Mouse (Mus musculus) neural tube, embryonic 14.5 days (tissue): Measurements from ENCODE around the gene Hes7. TPM values are rescaled to one million over a fixed set of nuclear protein-coding genes. Genes with fewer than 3 reads are reported as not detected.
"Not testable (repeated sequence)": the region's sequence is repeated elsewhere in the genome, so short reads cannot be mapped to it uniquely, and the experiment has no call there.

Source experiments
- ATAC-seq: fragments of 200-750 bp; cut with Nextera tagmentation; 2 replicates; pipeline ENCODE4 v1.8.0; 2017; ENCODE audit warnings: low read depth, mild to moderate bottlenecking, moderate TSS enrichment, moderate library complexity
- H3K27ac ChIP-seq: fragments of 300-500 bp; sonication (generic); 2 replicates; pipeline ENCODE4 v1.5.1; 2014; ENCODE audit warnings: low read depth, mild to moderate bottlenecking, control low read depth, low read length, moderate library complexity, mixed read lengths
- H3K27me3 ChIP-seq: fragments of 300-500 bp; sonication (generic); 2 replicates; pipeline ENCODE4 v1.6.1; 2014; ENCODE audit warnings: low read length; ENCODE audit not compliant: control insufficient read depth, insufficient read depth
- H3K36me3 ChIP-seq: fragments of 300-500 bp; sonication (generic); 2 replicates; pipeline ENCODE4 v1.6.1; 2014; ENCODE audit warnings: low read length, mixed read lengths; ENCODE audit not compliant: control insufficient read depth, insufficient read depth
- H3K4me1 ChIP-seq: fragments of 300-500 bp; sonication (generic); 2 replicates; pipeline ENCODE4 v1.6.1; 2014; ENCODE audit warnings: low read length; ENCODE audit not compliant: control insufficient read depth, insufficient read depth
- H3K4me2 ChIP-seq: fragments of 300-500 bp; sonication (generic); 2 replicates; pipeline ENCODE4 v1.6.1; 2014; ENCODE audit warnings: mild to moderate bottlenecking, low read depth, low read length, control low read depth
- H3K4me3 ChIP-seq: fragments of 300-500 bp; sonication (generic); 2 replicates; pipeline ENCODE4 v1.5.1; 2014; ENCODE audit warnings: low read depth, low read length, control low read depth, mixed read lengths
- H3K9ac ChIP-seq: fragments of 300-500 bp; sonication (generic); replicated peaks from 2 replicates; pipeline ENCODE4 v1.6.1; 2014; ENCODE audit warnings: low read depth, mild to moderate bottlenecking, control low read depth, low read length, mixed read lengths
- H3K9me3 ChIP-seq: fragments of 300-500 bp; sonication (generic); 2 replicates; pipeline ENCODE4 v1.6.1; 2016; ENCODE audit warnings: low read length; ENCODE audit not compliant: control insufficient read depth
- WGBS: fragments of 180-500 bp; shearing (Covaris S2); extraction: QIAGEN DNeasy Blood & Tissue Kit; methylation state at CpG from one replicate; pipeline ENCODE4 v1.1.7; 2014; 5-methylcytosine and 5-hydroxymethylcytosine counted together
- polyA plus RNA-seq: library from polyadenylated mRNA; unstranded; fragments of >200 nt; fragmentation: Nextera tagmentation; extraction: Ambion mirVana; gene quantifications from 2 replicates; pipeline ENCODE4 v1.2.1, GENCODE M21; 2014

Gene Hes7
- polyA plus RNA-seq, 1 experiment from 2014 or later: 0.52 TPM

- H3K4me1 ChIP-seq: peaks cover 30% of the 10 kb centered on the region
- H3K27me3 ChIP-seq: no peaks in the 10 kb centered on the region
- no peak overlapping the region for H3K4me2 ChIP-seq
- no peak overlapping the region for H3K9ac ChIP-seq
- no peak overlapping the region for H3K27ac ChIP-seq
- H3K36me3 ChIP-seq: 0 out of 2 replicates have a peak, but pooled peaks cover 8% of the 10 kb centered on the region
- H3K4me3 ChIP-seq: no peak overlapping the region
- no peak for ATAC-seq
- WGBS: 6% methylated on average over 3 of the region's 3 CpGs
- no peaks in the 10 kb centered on the region for H3K9me3 ChIP-seq
Measured at GRCm38 (mm10) chr11:69092386-69092751, 27.8 kb upstream of the Hes7 start.

- H3K4me2 ChIP-seq: no peak overlapping the region
- H3K4me3 ChIP-seq: no peak overlapping the region
- peaks cover 35% of the 10 kb centered on the region for H3K4me1 ChIP-seq
- no peak for ATAC-seq
- no peaks in the 10 kb centered on the region for H3K9me3 ChIP-seq
- H3K9ac ChIP-seq: no peak overlapping the region
- no peak overlapping the region for H3K27ac ChIP-seq
- 0 out of 2 replicates have a peak, but pooled peaks cover 8% of the 10 kb centered on the region for H3K36me3 ChIP-seq
- H3K27me3 ChIP-seq: no peaks in the 10 kb centered on the region
- 88% methylated on average over 4 of the region's 4 CpGs for WGBS
Measured at GRCm38 (mm10) chr11:69092871-69093270, 27.3 kb upstream of the Hes7 start.

- not testable (repeated sequence) for H3K36me3 ChIP-seq, H3K27ac ChIP-seq, H3K27me3 ChIP-seq, H3K4me2 ChIP-seq, H3K9me3 ChIP-seq, H3K4me3 ChIP-seq, H3K9ac ChIP-seq, ATAC-seq
- peaks cover 40% of the 10 kb centered on the region for H3K4me1 ChIP-seq
- WGBS: 89% methylated on average over 7 of the region's 7 CpGs
Measured at GRCm38 (mm10) chr11:69093856-69094255, 26.3 kb upstream of the Hes7 start.

GRCm38 (mm10) chr11:69094697-69095429 lies 25.3 kb upstream of the Hes7 start, which contains the start of gene Per1:
Gene Per1 (plus strand): TSS chr11:69095217.
- peak within 1 kb of the TSS; percentile 73 for H3K4me2 ChIP-seq
- H3K4me3 ChIP-seq: peak within 1 kb of the TSS; percentile 35
- WGBS: 0% methylated on average over 37 of the region's 37 CpGs
- peak; percentile 92 for ATAC-seq
- peak within 1 kb of the TSS; percentile 33; the same call in 1 of the 2 replicates for H3K9ac ChIP-seq
- peaks cover 32% of the 10 kb centered on the region for H3K4me1 ChIP-seq
- H3K27ac ChIP-seq: peak within 1 kb of the TSS; percentile 75
- H3K36me3 ChIP-seq: 0 out of 2 replicates have a peak, but pooled peaks cover 7% of the 10 kb centered on the region
- H3K9me3 ChIP-seq: no peaks in the 10 kb centered on the region
- no peaks in the 10 kb centered on the region for H3K27me3 ChIP-seq

- Histone ChIP-seq H3K4me2 (peak overlapping the region; percentile 73), H3K27me3 (no peaks in the 10 kb centered on the region), H3K9me3 (no peaks in the 10 kb centered on the region), H3K27ac (peak overlapping the region; percentile 55), H3K4me3 (peak overlapping the region; percentile 35), H3K4me1 (peaks cover 32% of the 10 kb centered on the region), H3K36me3 (0 out of 2 replicates have a peak, but pooled peaks cover 6% of the 10 kb centered on the region), H3K9ac (peak overlapping the region; percentile 33; the same call in 1 of the 2 replicates)
- 2% methylated on average over 27 of the region's 27 CpGs for WGBS
- no peak for ATAC-seq
Measured at GRCm38 (mm10) chr11:69095511-69096231, 24.5 kb upstream of the Hes7 start.

- H3K9me3 ChIP-seq: no peaks in the 10 kb centered on the region
Measured at GRCm38 (mm10) chr11:69096360-69096986, 23.7 kb upstream of the Hes7 start.

GRCm38 (mm10) chr11:69096987-69097900 lies 23.0 kb upstream of the Hes7 start:
- Histone ChIP-seq H3K4me2 (peak overlapping the region; percentile 73), H3K4me1 (peaks cover 29% of the 10 kb centered on the region), H3K36me3 (peaks cover 13% of the 10 kb centered on the region), H3K27ac (peak overlapping the region; percentile 80), H3K27me3 (no peaks in the 10 kb centered on the region), H3K4me3 (peak overlapping the region; percentile 19), H3K9ac (peak overlapping the region; percentile 55), H3K9me3 (no peaks in the 10 kb centered on the region)
- ATAC-seq: no peak
- 1% methylated on average over 29 of the region's 29 CpGs for WGBS

More at GRCm38 (mm10) chr11:69096360-69096986, 23.7 kb upstream of the Hes7 start:
- WGBS: 18% methylated on average over 9 of the region's 9 CpGs
- H3K4me3 ChIP-seq: peak overlapping the region; percentile 19
- ATAC-seq: no peak
- peak overlapping the region; percentile 55; the same call in 1 of the 2 replicates for H3K9ac ChIP-seq
- H3K36me3 ChIP-seq: peaks cover 12% of the 10 kb centered on the region; the same call in 1 of the 2 replicates
- peak overlapping the region; percentile 80 for H3K27ac ChIP-seq
- peak overlapping the region; percentile 73 for H3K4me2 ChIP-seq
- peaks cover 29% of the 10 kb centered on the region for H3K4me1 ChIP-seq
- H3K27me3 ChIP-seq: no peaks in the 10 kb centered on the region
